Mouse (Mus musculus): ENCODE results near the gene Sipa1. TPM values are rescaled to one million over a fixed set of nuclear protein-coding genes. Genes with fewer than 3 reads are reported as not detected.

Gene Sipa1
- polyA plus RNA-seq, 1 experiment = 10.0 TPM

DNA sequence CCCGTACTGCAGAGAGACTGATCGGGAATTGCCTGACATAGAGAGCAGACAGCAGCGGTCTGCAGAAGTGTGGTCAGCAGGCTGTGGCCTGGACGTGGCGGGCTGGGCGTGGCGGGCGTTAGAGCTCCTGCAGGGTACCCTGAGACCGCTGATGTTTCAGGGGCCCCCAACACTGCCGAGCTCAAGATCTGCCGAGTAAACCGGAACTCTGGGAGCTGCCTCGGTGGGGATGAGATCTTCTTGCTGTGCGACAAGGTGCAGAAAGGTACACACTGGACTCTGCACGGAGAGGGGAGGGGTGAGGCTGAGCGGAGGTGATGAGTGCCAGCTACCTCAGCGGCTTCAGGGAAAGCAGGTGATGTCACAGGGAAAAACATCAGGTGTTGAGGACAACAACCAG is 22.5 kb downstream of the Sipa1 start:
- no peak overlapping the region for H3K27ac ChIP-seq (replicated peaks; ENCODE audit: low read depth, low read length)
- 0 out of 2 replicates have a peak, but pooled peaks cover 4% of the 10 kb centered on the region for H3K4me1 ChIP-seq (ENCODE audit: control insufficient read depth, insufficient read depth, insufficient read length, low read length)
- no peak overlapping the region for H3K4me3 ChIP-seq (ENCODE audit: insufficient read depth, low read depth, low read length)

DNA sequence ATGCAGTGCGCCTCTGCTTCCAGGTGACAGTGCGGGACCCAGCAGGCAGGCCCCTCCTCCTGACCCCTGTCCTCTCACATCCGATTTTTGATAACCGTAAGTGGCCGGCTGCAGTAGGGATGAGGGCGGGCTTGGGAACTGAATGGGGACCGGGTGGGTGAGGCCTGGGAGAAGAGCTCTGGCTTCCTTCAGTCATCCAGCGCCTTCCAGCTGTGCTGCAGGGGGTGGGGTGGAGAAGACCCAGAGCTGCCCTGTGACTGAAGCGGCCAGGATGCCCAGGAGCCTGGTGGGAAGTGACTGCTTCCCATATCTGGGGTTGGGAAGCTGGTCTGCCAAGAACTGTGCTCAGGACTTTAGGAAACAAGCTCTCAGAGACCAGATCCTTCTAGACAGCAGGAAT is 23.2 kb downstream of the Sipa1 start:
- Histone ChIP-seq H3K4me1 (ENCODE audit: control insufficient read depth, insufficient read depth, insufficient read length, low read length) (0 out of 2 replicates have a peak, but pooled peaks cover 4% of the 10 kb centered on the region), H3K4me3 (ENCODE audit: insufficient read depth, low read depth, low read length) (no peak overlapping the region), H3K27ac (replicated peaks; ENCODE audit: low read depth, low read length) (no peak overlapping the region)

GRCm38 (mm10) chr19:5638416-5639005 is 25.0 kb downstream of the Sipa1 start:
- Histone ChIP-seq H3K4me3 (ENCODE audit: insufficient read depth, low read depth, low read length) (peak overlapping the region; percentile 93), H3K27ac (replicated peaks; ENCODE audit: low read depth, low read length) (peak overlapping the region; percentile 97), H3K4me1 (ENCODE audit: control insufficient read depth, insufficient read depth, insufficient read length, low read length) (0 out of 2 replicates have a peak, but pooled peaks cover 4% of the 10 kb centered on the region)

- Histone ChIP-seq H3K4me3 (ENCODE audit: insufficient read depth, low read depth, low read length) (peak within 1 kb of the TSS; percentile 93), H3K27ac (replicated peaks; ENCODE audit: low read depth, low read length) (peak within 1 kb of the TSS; percentile 97), H3K4me1 (ENCODE audit: control insufficient read depth, insufficient read depth, insufficient read length, low read length) (0 out of 2 replicates have a peak, but pooled peaks cover 4% of the 10 kb centered on the region)
Measured at GRCm38 (mm10) chr19:5637069-5638047, 26.1 kb downstream of the Sipa1 start, which contains the start of gene Rela. Gene Rela, plus strand, starts transcription at chr19:5637483.

DNA sequence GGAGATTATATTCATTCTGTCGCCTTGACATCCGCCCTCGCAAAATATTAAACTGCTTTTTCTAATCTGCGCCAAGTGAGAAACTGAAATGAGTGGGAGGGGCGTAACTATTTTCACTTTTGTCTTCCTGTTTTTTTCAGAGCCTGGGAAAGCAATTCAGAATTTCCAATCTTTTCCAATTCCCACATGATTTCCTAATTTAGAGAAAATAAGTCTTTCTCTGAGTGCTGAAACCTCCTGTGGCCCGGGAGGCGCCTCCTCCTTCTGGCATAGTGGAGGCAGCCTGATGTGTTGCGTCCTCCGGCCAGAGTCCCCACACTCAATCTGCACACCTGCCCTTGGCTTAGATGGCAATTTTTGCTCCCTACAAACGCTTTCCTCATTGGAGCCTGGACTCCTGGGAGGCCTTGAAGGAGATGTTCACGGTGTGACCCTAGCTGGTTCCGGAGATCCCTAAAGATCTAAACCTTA is 26.9 kb downstream of the Sipa1 start:
- Histone ChIP-seq H3K4me3 (ENCODE audit: insufficient read depth, low read depth, low read length) (peak overlapping the region; percentile 93), H3K27ac (replicated peaks; ENCODE audit: low read depth, low read length) (peak overlapping the region; percentile 97), H3K4me1 (ENCODE audit: control insufficient read depth, insufficient read depth, insufficient read length, low read length) (0 out of 2 replicates have a peak, but pooled peaks cover 4% of the 10 kb centered on the region)

- Histone ChIP-seq H3K27ac (replicated peaks; ENCODE audit: low read depth, low read length) (peak overlapping the region; percentile 97; the same call in 1 of the 2 replicates), H3K4me1 (ENCODE audit: control insufficient read depth, insufficient read depth, insufficient read length, low read length) (0 out of 2 replicates have a peak, but pooled peaks cover 4% of the 10 kb centered on the region), H3K4me3 (ENCODE audit: insufficient read depth, low read depth, low read length) (no peak overlapping the region)
Measured at GRCm38 (mm10) chr19:5636036-5636570, 27.4 kb downstream of the Sipa1 start.

DNA sequence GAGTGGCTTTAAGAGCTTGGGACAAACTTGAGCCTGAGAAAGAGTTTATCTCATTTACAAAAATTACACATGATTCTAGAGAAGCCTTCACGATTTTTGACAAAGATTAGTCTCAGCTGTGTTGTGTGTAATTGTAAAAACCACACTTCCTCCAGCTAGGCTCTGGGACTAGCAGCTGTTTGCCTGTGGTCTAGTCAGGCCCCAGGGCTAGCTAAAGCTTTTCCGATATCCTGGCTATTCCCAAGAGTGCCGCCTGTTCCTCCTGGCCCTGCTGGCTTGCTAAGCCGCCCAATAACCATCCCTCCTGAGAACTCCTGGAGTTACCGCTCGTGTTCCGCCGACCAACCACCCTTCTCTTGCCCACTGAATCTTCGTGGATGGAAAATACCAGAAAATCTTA is 31.4 kb downstream of the Sipa1 start:
- H3K4me1 ChIP-seq (ENCODE audit: control insufficient read depth, insufficient read depth, insufficient read length, low read length) = no peaks in the 10 kb centered on the region
- H3K27ac ChIP-seq (replicated peaks; ENCODE audit: low read depth, low read length) = no peak overlapping the region
- no peak overlapping the region for H3K4me3 ChIP-seq (ENCODE audit: insufficient read depth, low read depth, low read length)

GRCm38 (mm10) chr19:5629907-5630306 is 33.6 kb downstream of the Sipa1 start:
- H3K27ac ChIP-seq (replicated peaks; ENCODE audit: low read depth, low read length) = no peak overlapping the region
- H3K4me1 ChIP-seq (ENCODE audit: control insufficient read depth, insufficient read depth, insufficient read length, low read length) = no peaks in the 10 kb centered on the region
- no peak overlapping the region for H3K4me3 ChIP-seq (ENCODE audit: insufficient read depth, low read depth, low read length)

- Histone ChIP-seq H3K4me1 (ENCODE audit: control insufficient read depth, insufficient read depth, insufficient read length, low read length) (no peaks in the 10 kb centered on the region), H3K4me3 (ENCODE audit: insufficient read depth, low read depth, low read length) (no peak overlapping the region), H3K27ac (replicated peaks; ENCODE audit: low read depth, low read length) (no peak overlapping the region)
Measured at GRCm38 (mm10) chr19:5625311-5625710, 38.2 kb downstream of the Sipa1 start.

- H3K4me1 ChIP-seq (ENCODE audit: control insufficient read depth, insufficient read depth, insufficient read length, low read length) = no peaks in the 10 kb centered on the region
- H3K27ac ChIP-seq (replicated peaks; ENCODE audit: low read depth, low read length) = no peak overlapping the region
- no peak overlapping the region for H3K4me3 ChIP-seq (ENCODE audit: insufficient read depth, low read depth, low read length)
Measured at GRCm38 (mm10) chr19:5621884-5622283, 41.6 kb downstream of the Sipa1 start.

DNA sequence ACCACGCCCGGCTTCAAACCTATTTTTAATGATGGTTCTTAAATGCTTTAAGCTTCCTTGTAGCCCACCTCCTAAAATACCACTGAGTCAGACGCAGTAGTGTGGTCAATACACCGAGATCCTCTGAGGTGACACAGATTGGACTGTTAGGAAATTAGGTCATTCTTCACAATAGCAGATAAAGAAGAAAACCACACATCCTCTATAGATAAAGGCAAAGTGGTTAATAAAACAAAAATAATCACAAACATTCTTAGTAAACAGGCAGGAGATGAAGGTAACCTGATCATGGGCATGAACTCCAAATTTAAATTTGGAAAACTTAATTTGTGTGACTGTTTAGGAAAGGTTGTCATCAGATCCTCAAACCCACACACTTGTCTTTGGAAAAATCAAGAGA is 43.5 kb downstream of the Sipa1 start:
- Histone ChIP-seq H3K27ac (replicated peaks; ENCODE audit: low read depth, low read length) (no peak overlapping the region), H3K4me3 (ENCODE audit: insufficient read depth, low read depth, low read length) (no peak overlapping the region), H3K4me1 (ENCODE audit: control insufficient read depth, insufficient read depth, insufficient read length, low read length) (no peaks in the 10 kb centered on the region)

DNA sequence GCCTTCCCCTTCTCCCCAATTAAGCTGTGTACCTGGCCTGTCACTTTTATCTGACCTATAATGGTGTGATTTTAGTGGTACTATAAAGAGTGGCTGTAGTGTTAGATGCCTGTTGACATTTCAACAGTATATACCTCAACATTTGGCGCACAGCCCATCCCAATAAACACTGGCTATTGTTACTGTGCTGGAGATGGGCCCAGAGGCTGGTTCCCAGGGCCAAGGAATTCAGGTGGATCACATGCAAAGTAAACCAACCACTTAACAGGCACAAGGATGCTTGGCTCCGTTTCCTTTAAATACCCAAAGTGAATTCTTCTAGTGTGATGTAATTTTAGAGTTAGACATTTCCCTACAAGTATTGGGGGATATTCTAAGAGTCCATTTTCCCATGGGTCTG is 48.6 kb downstream of the Sipa1 start:
- Histone ChIP-seq H3K4me3 (ENCODE audit: insufficient read depth, low read depth, low read length) (no peak overlapping the region), H3K27ac (replicated peaks; ENCODE audit: low read depth, low read length) (no peak overlapping the region), H3K4me1 (ENCODE audit: control insufficient read depth, insufficient read depth, insufficient read length, low read length) (peaks cover 4% of the 10 kb centered on the region)

- H3K27ac ChIP-seq (replicated peaks; ENCODE audit: low read depth, low read length) = no peak overlapping the region
- peaks cover 4% of the 10 kb centered on the region for H3K4me1 ChIP-seq (ENCODE audit: control insufficient read depth, insufficient read depth, insufficient read length, low read length)
- no peak overlapping the region for H3K4me3 ChIP-seq (ENCODE audit: insufficient read depth, low read depth, low read length)
Measured at GRCm38 (mm10) chr19:5612762-5613411, 50.6 kb downstream of the Sipa1 start.

DNA sequence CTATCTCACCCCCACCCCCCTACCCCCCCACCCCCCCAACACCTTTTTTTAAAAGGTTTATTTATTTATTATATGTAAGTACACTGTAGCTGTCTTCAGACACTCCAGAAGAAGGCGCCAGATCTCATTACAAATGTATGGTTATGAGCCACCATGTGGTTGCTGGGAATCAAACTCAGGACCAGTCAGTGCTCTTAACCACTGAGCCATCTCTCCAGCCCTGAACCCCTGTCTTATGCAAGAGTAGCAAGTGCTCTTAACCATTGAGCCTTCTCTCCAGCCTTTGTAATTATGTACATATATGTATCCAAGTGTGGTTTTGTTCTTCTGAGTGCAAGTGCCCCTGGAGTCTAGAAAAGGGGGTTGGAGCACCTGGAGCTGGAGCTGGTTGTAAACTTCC is 51.5 kb downstream of the Sipa1 start:
- H3K27ac ChIP-seq (replicated peaks; ENCODE audit: low read depth, low read length) = no peak overlapping the region
- H3K4me1 ChIP-seq (ENCODE audit: control insufficient read depth, insufficient read depth, insufficient read length, low read length) = peaks cover 4% of the 10 kb centered on the region
- H3K4me3 ChIP-seq (ENCODE audit: insufficient read depth, low read depth, low read length) = no peak overlapping the region

Measured in brown adipose tissue, adult 24 weeks (tissue).